Mouse (Mus musculus): ENCODE measurements at regions not wholly inside any gene's neighbourhood (a gene's known extent, or its start where the extent isn't known, plus 50 kb on each side); places are given as distances from the start of the nearest gene placed in this dataset.

DNA sequence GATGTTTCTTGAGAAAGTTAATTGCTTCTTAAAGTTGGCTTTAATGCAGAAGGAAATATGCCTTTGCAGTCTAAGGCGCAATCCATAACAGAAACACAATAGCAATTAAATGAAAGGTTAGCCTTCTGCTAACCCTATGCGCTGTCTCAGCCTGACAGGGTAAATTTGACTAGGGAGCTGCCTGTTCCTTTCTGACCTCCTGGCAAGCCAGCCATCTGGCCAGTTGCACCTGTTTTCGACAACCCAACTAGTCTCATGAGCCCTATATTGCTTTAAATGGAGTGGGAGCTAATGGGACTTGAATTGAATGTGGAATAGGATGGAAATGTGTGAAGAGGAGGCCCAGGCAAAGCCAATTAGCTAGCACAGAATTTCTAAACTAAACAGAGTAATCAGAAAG lies 513.9 kb upstream of the Cblb start:
- Histone ChIP-seq H3K79me2 (ENCODE audit: control insufficient read depth, insufficient read depth, low read length, poor library complexity) (no peaks in the 10 kb centered on the region), H3K4me1 (ENCODE audit: control insufficient read depth in 1 of 2, insufficient read depth in 2 of 2, low read length in 2 of 2) (no peaks in the 10 kb centered on the region), H3K9ac (ENCODE audit: control insufficient read depth, low read depth, low read length, poor library complexity, severe bottlenecking) (no peak overlapping the region), H3K36me3 (ENCODE audit: control insufficient read depth in 1 of 2, insufficient read depth in 2 of 2, low read length in 2 of 2) (no peaks in the 10 kb centered on the region), H3K27me3 (ENCODE audit: control insufficient read depth in 1 of 2, insufficient read depth in 2 of 2, low read length in 2 of 2) (no peaks in the 10 kb centered on the region), H3K4me3 (ENCODE audit: control insufficient read depth in 1 of 2, insufficient read depth in 1 of 2, low read depth in 2 of 2, low read length in 2 of 2) (no peak overlapping the region), H3K9me3 (replicated peaks; ENCODE audit: insufficient read depth, low read length) (no peaks in the 10 kb centered on the region), H3K27ac (ENCODE audit: control insufficient read depth, low read depth, low read length) (no peak overlapping the region)
- TF ChIP-seq TBP (IDR thresholded peaks at IDR 0.05; ENCODE audit: low read depth, low read length) (no peak), MAFK (IDR thresholded peaks at IDR 0.05; ENCODE audit: borderline replicate concordance, low read depth, low read length) (no peak), MYB (IDR thresholded peaks at IDR 0.05; ENCODE audit: low read depth, low read length) (no peak), MYC (IDR thresholded peaks at IDR 0.05; ENCODE audit: low read depth, low read length) (no peak), CTCF (IDR thresholded peaks at IDR 0.05 in 2 of 3, conservative IDR thresholded peaks at IDR 0.05 in 1 of 3; ENCODE audit: control insufficient read depth in 1 of 3, insufficient read depth in 1 of 3, low read depth in 2 of 3, low read length in 3 of 3, poor library complexity in 1 of 3, severe bottlenecking in 1 of 3) (no peak), NRF1 (IDR thresholded peaks at IDR 0.05; ENCODE audit: insufficient read depth, low read depth, low read length, poor library complexity, severe bottlenecking) (no peak), KAT2A (conservative IDR thresholded peaks at IDR 0.05; ENCODE audit: low read depth, low read length) (no peak), ZC3H11A (IDR thresholded peaks at IDR 0.05; ENCODE audit: low read depth, low read length) (no peak), POLR2AphosphoS5 (IDR thresholded peaks at IDR 0.05; ENCODE audit: borderline replicate concordance, low read depth, low read length) (no peak), MXI1 (IDR thresholded peaks at IDR 0.05; ENCODE audit: low read depth, low read length) (no peak)
- DNase-seq (ENCODE audit: low read depth, low spot score), result no peak

- TF ChIP-seq SIN3A (IDR thresholded peaks at IDR 0.05; ENCODE audit: low read length) (no peak), CTCF (IDR thresholded peaks at IDR 0.05 in 2 of 3, conservative IDR thresholded peaks at IDR 0.05 in 1 of 3; ENCODE audit: control insufficient read depth in 1 of 3, insufficient read depth in 1 of 3, low read depth in 2 of 3, low read length in 3 of 3, poor library complexity in 1 of 3, severe bottlenecking in 1 of 3) (no peak), TCF12 (IDR thresholded peaks at IDR 0.05; ENCODE audit: low read depth, low read length) (no peak), RCOR1 (IDR thresholded peaks at IDR 0.05; ENCODE audit: low read depth, low read length) (no peak), E2F4 (IDR thresholded peaks at IDR 0.05; ENCODE audit: borderline replicate concordance, low read depth, low read length) (no peak), NRF1 (IDR thresholded peaks at IDR 0.05; ENCODE audit: insufficient read depth, low read depth, low read length, poor library complexity, severe bottlenecking) (no peak), UBTF (IDR thresholded peaks at IDR 0.05; ENCODE audit: borderline replicate concordance, insufficient read depth, low read depth, low read length) (no peak), MAX (IDR thresholded peaks at IDR 0.05; ENCODE audit: low read length) (no peak), ELF1 (IDR thresholded peaks at IDR 0.05; ENCODE audit: low read depth, low read length) (no peak), USF1 (IDR thresholded peaks at IDR 0.05; ENCODE audit: low read depth, low read length) (no peak), POLR2AphosphoS2 (IDR thresholded peaks at IDR 0.05; ENCODE audit: low read length) (no peak), TAL1 (IDR thresholded peaks at IDR 0.05; ENCODE audit: low read length) (no peak)
- H3K27me3 ChIP-seq (ENCODE audit: control insufficient read depth in 1 of 2, insufficient read depth in 2 of 2, low read length in 2 of 2), result no peaks in the 10 kb centered on the region
- H3K36me3 ChIP-seq (ENCODE audit: control insufficient read depth in 1 of 2, insufficient read depth in 2 of 2, low read length in 2 of 2), result no peaks in the 10 kb centered on the region
- no peaks in the 10 kb centered on the region for H3K9me3 ChIP-seq (replicated peaks; ENCODE audit: insufficient read depth, low read length)
- no peaks in the 10 kb centered on the region for H3K4me1 ChIP-seq (ENCODE audit: control insufficient read depth in 1 of 2, insufficient read depth in 2 of 2, low read length in 2 of 2)
- no peaks in the 10 kb centered on the region for H3K79me2 ChIP-seq (ENCODE audit: control insufficient read depth, insufficient read depth, low read length, poor library complexity)
- H3K27ac ChIP-seq (ENCODE audit: control insufficient read depth, low read depth, low read length), result no peak overlapping the region
- DNase-seq (ENCODE audit: low read depth, low spot score), result no peak
- H3K9ac ChIP-seq (ENCODE audit: control insufficient read depth, low read depth, low read length, poor library complexity, severe bottlenecking), result no peak overlapping the region
- no peak overlapping the region for H3K4me3 ChIP-seq (ENCODE audit: control insufficient read depth in 1 of 2, insufficient read depth in 1 of 2, low read depth in 2 of 2, low read length in 2 of 2)
Measured at GRCm38 (mm10) chr16:51520762-51521161, 510.3 kb upstream of the Cblb start.
